Mouse (Mus musculus): Measurements from ENCODE around the gene Olfr642. TPM values are rescaled to one million over a fixed set of nuclear protein-coding genes. Genes with fewer than 3 reads are reported as not detected.

The Olfr642 gene
- polyA plus RNA-seq, 1 experiment = not detected

DNA sequence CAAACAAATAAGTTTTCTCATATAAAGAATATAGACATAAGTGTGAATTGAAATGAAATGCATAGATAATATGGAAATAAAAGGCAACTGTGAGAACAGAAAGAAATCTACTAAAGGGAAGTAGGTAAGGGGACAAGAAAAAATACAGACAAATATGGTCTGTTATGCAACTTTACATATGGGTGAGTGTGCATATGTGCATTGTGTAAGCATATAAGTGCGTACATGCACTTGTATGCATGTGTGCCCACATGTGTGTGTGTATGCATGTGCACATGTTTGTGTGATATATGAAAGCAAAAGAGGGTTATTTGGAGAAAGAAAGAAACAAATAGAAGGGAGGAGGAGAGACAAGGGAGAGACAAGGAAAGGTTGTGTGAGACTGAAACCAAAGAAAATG lies 33.5 kb downstream of the Olfr642 start:
- H3K4me3 ChIP-seq (ENCODE audit: insufficient read depth, low read length) = no peak overlapping the region
- no peak overlapping the region for H3K27ac ChIP-seq (ENCODE audit: insufficient read depth, low read depth, low read length)
- TF ChIP-seq POLR2A (IDR thresholded peaks at IDR 0.05; ENCODE audit: borderline replicate concordance, low read depth, low read length) (no peak), CTCF (IDR thresholded peaks at IDR 0.05; ENCODE audit: low read depth, low read length) (no peak)
- H3K4me1 ChIP-seq (ENCODE audit: control insufficient read depth, insufficient read depth, low read length) = no peaks in the 10 kb centered on the region

DNA sequence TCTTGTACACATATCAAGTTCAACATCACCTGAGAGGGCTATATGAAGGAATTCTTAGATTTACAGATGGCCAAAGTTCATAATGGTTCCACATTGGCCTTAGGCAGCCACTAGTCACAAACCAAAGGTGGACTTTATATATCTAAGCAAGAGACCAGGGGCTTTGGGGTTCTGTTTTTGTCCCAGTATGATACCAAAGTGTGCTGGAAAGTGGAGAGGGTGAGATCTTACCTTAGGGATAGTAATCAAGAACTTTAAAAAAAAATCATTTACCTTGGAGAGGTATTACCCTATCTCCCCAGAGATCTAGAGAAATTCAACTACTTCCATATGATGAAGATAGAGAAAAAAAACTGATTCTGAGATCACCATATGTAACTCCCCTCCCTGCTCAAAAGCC lies 35.3 kb downstream of the Olfr642 start, which contains the start of gene Olfr639:
Gene Olfr639 (minus strand): TSS at position 101 of the 400 bp plus-strand sequence.
- no peak within 1 kb of the TSS for H3K27ac ChIP-seq (ENCODE audit: insufficient read depth, low read depth, low read length)
- TF ChIP-seq CTCF (IDR thresholded peaks at IDR 0.05; ENCODE audit: low read depth, low read length) (no peak), POLR2A (IDR thresholded peaks at IDR 0.05; ENCODE audit: borderline replicate concordance, low read depth, low read length) (no peak)
- no peak within 1 kb of the TSS for H3K4me3 ChIP-seq (ENCODE audit: insufficient read depth, low read length)
- no peaks in the 10 kb centered on the region for H3K4me1 ChIP-seq (ENCODE audit: control insufficient read depth, insufficient read depth, low read length)

DNA sequence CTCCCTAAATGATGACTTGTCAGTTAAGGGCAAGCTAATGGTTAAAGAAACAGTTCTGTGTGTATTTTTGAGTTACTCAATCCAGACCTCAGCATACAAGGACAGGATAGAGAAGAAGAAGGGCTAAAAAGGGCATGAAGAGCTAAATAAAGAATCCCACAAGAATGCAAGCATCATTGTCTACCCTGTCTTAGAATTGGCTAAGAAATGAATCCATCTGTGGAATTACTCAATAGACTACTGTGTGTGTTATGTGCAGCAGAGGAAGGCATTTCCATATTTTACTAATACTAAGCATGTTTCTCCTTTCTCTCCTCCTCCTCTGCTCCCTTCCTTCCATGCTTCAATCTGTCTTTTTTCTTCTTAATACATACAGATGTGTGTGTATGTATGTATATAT lies 53.3 kb downstream of the Olfr642 start:
- H3K27ac ChIP-seq (ENCODE audit: insufficient read depth, low read depth, low read length) = no peak overlapping the region
- no peak for TF ChIP-seq CTCF (IDR thresholded peaks at IDR 0.05; ENCODE audit: low read depth, low read length)
- TF ChIP-seq POLR2A (IDR thresholded peaks at IDR 0.05; ENCODE audit: borderline replicate concordance, low read depth, low read length) = no peak
- no peaks in the 10 kb centered on the region for H3K4me1 ChIP-seq (ENCODE audit: control insufficient read depth, insufficient read depth, low read length)
- H3K4me3 ChIP-seq (ENCODE audit: insufficient read depth, low read length) = no peak overlapping the region

DNA sequence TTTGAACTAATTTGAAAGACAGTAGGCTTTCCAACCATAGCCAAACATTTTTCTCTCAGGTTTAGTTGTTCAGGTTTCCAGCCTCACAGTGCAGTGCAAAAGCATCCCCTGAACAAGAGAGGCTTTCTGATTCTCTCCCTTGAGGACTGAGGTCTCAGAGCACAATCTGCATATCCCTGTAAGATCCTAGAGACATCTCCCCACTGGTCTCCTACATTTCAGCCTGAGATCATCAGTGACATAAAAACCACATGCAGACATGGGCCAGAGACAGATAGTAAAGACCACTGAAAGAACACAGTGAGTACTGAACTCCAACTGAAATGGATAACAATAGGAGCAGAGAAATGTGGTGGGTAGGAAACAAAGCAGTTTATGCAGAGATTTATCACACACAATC lies 54.0 kb downstream of the Olfr642 start, which contains the start of gene Olfr638:
Gene Olfr638 (plus strand): TSS at position 301 of the 400 bp plus-strand sequence.
- Histone ChIP-seq H3K4me1 (ENCODE audit: control insufficient read depth, insufficient read depth, low read length) (no peaks in the 10 kb centered on the region), H3K4me3 (ENCODE audit: insufficient read depth, low read length) (no peak within 1 kb of the TSS), H3K27ac (ENCODE audit: insufficient read depth, low read depth, low read length) (no peak within 1 kb of the TSS)
- no peak for TF ChIP-seq CTCF (IDR thresholded peaks at IDR 0.05; ENCODE audit: low read depth, low read length)
- TF ChIP-seq POLR2A (IDR thresholded peaks at IDR 0.05; ENCODE audit: borderline replicate concordance, low read depth, low read length) = no peak

Other genes starting within 250 kb of the Olfr642 start
- not detected in 2 replicates for gene Hbb-bt, start 238.7 kb downstream of the Olfr642 start, polyA plus RNA-seq (2012; ENCODE audit: insufficient read depth, insufficient read length, missing spikeins)
- not detected in 2 replicates for gene Hbb-bs, start 224.6 kb downstream of the Olfr642 start, polyA plus RNA-seq (2012; ENCODE audit: insufficient read depth, insufficient read length, missing spikeins)
- gene Hbb-bh2, start 212.1 kb downstream of the Olfr642 start, polyA plus RNA-seq (2012; ENCODE audit: insufficient read depth, insufficient read length, missing spikeins) = not detected in 2 replicates
- not detected in 2 replicates for gene Hbb-bh1, start 209.5 kb downstream of the Olfr642 start, polyA plus RNA-seq (2012; ENCODE audit: insufficient read depth, insufficient read length, missing spikeins)
- gene Hbb-y, start 199.4 kb downstream of the Olfr642 start, polyA plus RNA-seq (2012; ENCODE audit: insufficient read depth, insufficient read length, missing spikeins) = not detected in 2 replicates
- gene Olfr66, start 166.4 kb downstream of the Olfr642 start, polyA plus RNA-seq (2012; ENCODE audit: insufficient read depth, insufficient read length, missing spikeins) = not detected in 2 replicates
- not detected in 2 replicates for gene Olfr64, start 158.2 kb downstream of the Olfr642 start, polyA plus RNA-seq (2012; ENCODE audit: insufficient read depth, insufficient read length, missing spikeins)
- gene Olfr65, start 149.2 kb downstream of the Olfr642 start, polyA plus RNA-seq (2012; ENCODE audit: insufficient read depth, insufficient read length, missing spikeins) = not detected in 2 replicates
- gene Olfr631, start 123.8 kb downstream of the Olfr642 start, polyA plus RNA-seq (2012; ENCODE audit: insufficient read depth, insufficient read length, missing spikeins) = not detected in 2 replicates
- not detected in 2 replicates for gene Olfr632, start 118.3 kb downstream of the Olfr642 start, polyA plus RNA-seq (2012; ENCODE audit: insufficient read depth, insufficient read length, missing spikeins)
- not detected in 2 replicates for gene Olfr633, start 108.2 kb downstream of the Olfr642 start, polyA plus RNA-seq (2012; ENCODE audit: insufficient read depth, insufficient read length, missing spikeins)
- 0.13 TPM in 1 of 2 replicates, not detected in the other for gene Olfr635, start 81.5 kb downstream of the Olfr642 start, polyA plus RNA-seq (2012; ENCODE audit: insufficient read depth, insufficient read length, missing spikeins)
- not detected in 2 replicates for gene Olfr638, start 53.9 kb downstream of the Olfr642 start, polyA plus RNA-seq (2012; ENCODE audit: insufficient read depth, insufficient read length, missing spikeins)
- 0.12 TPM in 1 of 2 replicates, not detected in the other for gene Olfr639, start 35.4 kb downstream of the Olfr642 start, polyA plus RNA-seq (2012; ENCODE audit: insufficient read depth, insufficient read length, missing spikeins)
- gene Olfr640, start 27.1 kb downstream of the Olfr642 start, polyA plus RNA-seq (2012; ENCODE audit: insufficient read depth, insufficient read length, missing spikeins) = not detected in 2 replicates
- not detected in 2 replicates for gene Olfr641, start 17.2 kb downstream of the Olfr642 start, polyA plus RNA-seq (2012; ENCODE audit: insufficient read depth, insufficient read length, missing spikeins)
- not detected in 2 replicates for gene 4930516K23Rik, start 8.8 kb upstream of the Olfr642 start, polyA plus RNA-seq (2012; ENCODE audit: insufficient read depth, insufficient read length, missing spikeins)
- gene Olfr644, start 19.2 kb upstream of the Olfr642 start, polyA plus RNA-seq (2012; ENCODE audit: insufficient read depth, insufficient read length, missing spikeins) = not detected in 2 replicates
- gene Olfr645, start 32.8 kb upstream of the Olfr642 start, polyA plus RNA-seq (2012; ENCODE audit: insufficient read depth, insufficient read length, missing spikeins) = not detected in 2 replicates
- gene Olfr646, start 52.2 kb upstream of the Olfr642 start, polyA plus RNA-seq (2012; ENCODE audit: insufficient read depth, insufficient read length, missing spikeins) = not detected in 2 replicates
- not detected in 2 replicates for gene Ubqln5, start 77.2 kb upstream of the Olfr642 start, polyA plus RNA-seq (2012; ENCODE audit: insufficient read depth, insufficient read length, missing spikeins)
- not detected in 2 replicates for gene Olfr643, start 84.7 kb upstream of the Olfr642 start, polyA plus RNA-seq (2012; ENCODE audit: insufficient read depth, insufficient read length, missing spikeins)
- not detected in 2 replicates for gene Ubqln3, start 90.6 kb upstream of the Olfr642 start, polyA plus RNA-seq (2012; ENCODE audit: insufficient read depth, insufficient read length, missing spikeins)
- not detected in 2 replicates for gene Ubqlnl, start 97.9 kb upstream of the Olfr642 start, polyA plus RNA-seq (2012; ENCODE audit: insufficient read depth, insufficient read length, missing spikeins)
- not detected in 2 replicates for gene Olfm5, start 112.2 kb upstream of the Olfr642 start, polyA plus RNA-seq (2012; ENCODE audit: insufficient read depth, insufficient read length, missing spikeins)
- not detected in 2 replicates for gene Olfr648, start 130.7 kb upstream of the Olfr642 start, polyA plus RNA-seq (2012; ENCODE audit: insufficient read depth, insufficient read length, missing spikeins)
- not detected in 2 replicates for gene Olfr649, start 143.3 kb upstream of the Olfr642 start, polyA plus RNA-seq (2012; ENCODE audit: insufficient read depth, insufficient read length, missing spikeins)
- 1.7 and 3.0 TPM in 2 replicates for gene Trim6, start 166.1 kb upstream of the Olfr642 start, polyA plus RNA-seq (2012; ENCODE audit: insufficient read depth, insufficient read length, missing spikeins)
- gene Trim34a, start 191.8 kb upstream of the Olfr642 start, polyA plus RNA-seq (2012; ENCODE audit: insufficient read depth, insufficient read length, missing spikeins) = 50.1 and 53.9 TPM in 2 replicates
- 14.9 and 15.9 TPM in 2 replicates for gene Trim5, start 235.4 kb upstream of the Olfr642 start, polyA plus RNA-seq (2012; ENCODE audit: insufficient read depth, insufficient read length, missing spikeins)